Mouse (Mus musculus) embryonic stem cell, embryonic (primary cell): Measurements from ENCODE around the gene Ears2.

ENCODE experiments used
- CTCF ChIA-PET, 4 experiments: fragments of 300-600 bp in 2 of 4; fragments of 350-600 bp in 2 of 4; sonication (Branson Sonifier 250); formaldehyde crosslinking; loops; one replicate each; lab custom pipeline; 2022; ENCODE audit warnings: inconsistent platforms in 2 of 4; lab: Charles Lee
- POLR2A ChIA-PET, 4 experiments: fragments of 300-600 bp in 2 of 4; fragments of 350-600 bp in 2 of 4; sonication (Branson Sonifier 250); formaldehyde crosslinking; loops; one replicate each; lab custom pipeline; 2022; ENCODE audit warnings: antibody characterized with exemption in 4 of 4, inconsistent platforms in 1 of 4; lab: Charles Lee

The Ears2 gene

DNA sequence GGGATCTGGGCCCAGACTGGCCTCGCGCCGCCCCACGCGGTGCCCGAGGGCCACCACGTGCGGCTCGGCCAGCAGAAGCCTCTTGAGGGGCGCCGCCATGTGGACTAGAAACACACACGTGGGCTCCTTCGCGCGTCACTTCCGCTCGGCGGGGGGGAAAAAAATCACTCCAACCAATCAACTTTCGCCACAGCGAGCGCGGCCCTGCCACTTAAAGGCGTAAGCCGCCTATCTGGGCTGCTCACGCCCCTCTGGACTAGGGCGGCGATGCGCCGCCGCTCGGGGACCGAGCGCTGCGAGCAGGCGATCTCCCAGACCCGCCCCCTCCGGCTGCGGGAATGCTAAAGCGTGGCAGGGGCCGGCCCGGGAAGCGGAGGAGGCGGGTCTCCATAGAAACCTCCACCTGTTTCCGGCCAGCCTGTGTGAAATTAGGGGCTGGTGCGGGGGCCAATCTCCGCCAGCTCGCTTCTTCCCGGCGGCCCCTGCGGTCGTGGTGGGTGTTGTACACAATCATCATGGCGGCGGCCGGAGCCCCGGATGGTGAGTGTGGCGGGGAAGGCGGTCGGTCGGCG, at the start of gene Ears2, which contains the start of gene Ubfd1:
Gene Ears2, minus strand, starts transcription at position 319 of the 572 bp plus-strand sequence.
Gene Ubfd1, plus strand, starts transcription at position 231 of the 572 bp plus-strand sequence.
- CTCF ChIA-PET: interaction anchor here in 1 of 4 experiments (0.6 to 1.5 kb wide), 5 partner anchors 28 to 333 kb away, joined by 3 to 7 read pairs (median 3); partner anchors contain the start of gene Scnn1g

GRCm38 (mm10) chr7:122108206-122108605, 41.1 kb upstream of the Ears2 start:
- POLR2A ChIA-PET: interaction anchor here in 1 of 4 experiments (0.8 to 1.7 kb wide), 3 partner anchors 9 to 25 kb away, joined by 3 to 9 read pairs (median 4); partner anchors contain the start of genes Dctn5 and Palb2

More for the DNA sequence above, at the start of gene Ears2, which contains the start of gene Ubfd1:
- POLR2A ChIA-PET: interaction anchor here in 3 of 4 experiments (0.6 to 6.3 kb wide), 62 partner anchors 9 to 360 kb away, joined by 3 to 101 read pairs (median 5); partner anchors contain the start of genes Dctn5 (in 3 of the 3), Palb2 (in 3 of the 3), Cog7 (in 2 of the 3) and Gga2 (in 2 of the 3)

DNA sequence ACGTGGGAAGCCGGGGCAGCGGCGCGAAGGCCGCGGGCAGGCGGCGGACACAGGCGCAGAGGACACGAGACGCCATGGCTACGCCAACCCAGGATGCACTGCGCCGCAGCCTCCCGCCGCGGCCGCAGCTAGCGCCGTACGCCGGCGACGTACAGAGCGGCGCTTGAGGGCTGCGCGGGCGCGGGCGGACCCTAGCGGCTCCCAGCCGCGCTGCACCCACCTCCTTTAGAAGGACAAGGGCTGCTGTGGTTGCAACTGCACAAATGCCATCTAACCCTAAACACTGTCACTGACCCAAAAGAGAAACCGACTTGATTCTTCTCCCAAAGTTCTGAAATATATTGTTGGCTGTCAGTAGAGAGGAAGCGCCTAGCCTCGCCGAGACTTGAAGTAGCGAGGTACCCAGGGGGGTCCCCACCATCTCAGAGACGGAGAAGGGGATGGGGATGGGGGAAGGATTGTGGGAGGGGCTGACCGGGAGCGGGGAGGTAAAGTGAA, 34.7 kb upstream of the Ears2 start, which contains the start of gene Ndufab1:
Gene Ndufab1, minus strand, starts transcription at position 140 of the 498 bp plus-strand sequence.
- POLR2A ChIA-PET: interaction anchor here in 3 of 4 experiments (0.7 to 4.4 kb wide), 7 partner anchors 10 to 57 kb away, joined by 3 to 25 read pairs (median 3); partner anchors contain the start of genes Dctn5 (in 2 of the 3), Palb2 (in 2 of the 3) and Plk1 (in 1 of the 3)

More at GRCm38 (mm10) chr7:122108206-122108605, 41.1 kb upstream of the Ears2 start:
- CTCF ChIA-PET: no interaction called here

GRCm38 (mm10) chr7:122101014-122101746, 34.1 kb upstream of the Ears2 start:
- CTCF ChIA-PET: interaction anchor here in 3 of 4 experiments (0.6 to 2.9 kb wide), 3 partner anchors 7 to 153 kb away, joined by 3 to 12 read pairs (median 3); no protein-coding TSS in a partner anchor
- POLR2A ChIA-PET: interaction anchor here in 3 of 4 experiments (0.7 to 4.4 kb wide), 12 partner anchors 10 to 58 kb away, joined by 3 to 25 read pairs (median 5); partner anchors contain the start of genes Dctn5 (in 2 of the 3), Ears2 (in 2 of the 3), Palb2 (in 2 of the 3) and Ubfd1 (in 2 of the 3)

More for the DNA sequence above, 34.7 kb upstream of the Ears2 start, which contains the start of gene Ndufab1:
- CTCF ChIA-PET: interaction anchor here in 1 of 4 experiments (1.0 kb wide), 1 partner anchor 8 kb away, joined by 3 read pairs; no protein-coding TSS in a partner anchor

DNA sequence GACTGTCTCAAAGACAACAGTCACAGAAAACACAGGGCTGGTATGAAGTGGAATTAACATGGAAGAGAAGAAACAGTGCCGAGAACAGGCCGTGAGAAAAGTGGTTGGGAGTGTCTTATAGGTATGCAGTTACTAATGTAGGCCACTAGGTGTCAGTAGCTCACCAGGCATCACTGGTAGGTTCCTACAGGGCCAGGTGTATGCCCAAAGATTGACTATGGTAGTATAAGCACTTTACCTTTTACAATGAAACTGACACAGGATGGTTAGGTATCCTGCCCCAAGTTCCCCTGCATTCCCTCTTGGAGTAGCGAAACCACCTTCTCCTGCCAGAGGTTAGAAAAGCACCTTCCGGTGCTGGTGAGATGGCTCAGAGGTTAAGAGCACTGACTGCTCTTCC, 32.2 kb upstream of the Ears2 start:
- POLR2A ChIA-PET: interaction anchor here in 3 of 4 experiments (0.6 to 4.4 kb wide), 27 partner anchors 9 to 118 kb away, joined by 3 to 25 read pairs (median 3); partner anchors contain the start of genes Dctn5 (in 3 of the 3), Ears2 (in 2 of the 3), Palb2 (in 2 of the 3) and Ubfd1 (in 2 of the 3)
- CTCF ChIA-PET: interaction anchor here in 3 of 4 experiments (0.6 to 2.9 kb wide), 9 partner anchors 12 to 135 kb away, joined by 3 to 15 read pairs (median 7); partner anchors contain the start of genes Dctn5 (in 1 of the 3), Ears2 (in 1 of the 3), Palb2 (in 1 of the 3) and Ubfd1 (in 1 of the 3)

- ChIA-PET POLR2A (interaction anchor here in 1 of 4 experiments (0.6 to 4.4 kb wide), 5 partner anchors 9 to 150 kb away, joined by 3 to 25 read pairs (median 3); partner anchors contain the start of genes Dctn5 and Palb2), CTCF (interaction anchor here in 1 of 4 experiments (2.7 kb wide), 1 partner anchor 35 kb away, joined by 8 read pairs; the partner anchor contains the start of genes Dctn5 and Palb2)
Measured at GRCm38 (mm10) chr7:122098009-122098408, 30.9 kb upstream of the Ears2 start.

- ChIA-PET CTCF (interaction anchor here in 3 of 4 experiments (0.6 to 1.4 kb wide), 4 partner anchors 25 to 41 kb away, joined by 3 to 4 read pairs (median 3); partner anchors contain the start of genes Ears2 (in 1 of the 3) and Ubfd1 (in 1 of the 3)), POLR2A (interaction anchor here in 3 of 4 experiments (0.8 to 2.6 kb wide), 10 partner anchors 9 to 75 kb away, joined by 3 to 12 read pairs (median 4); partner anchors contain the start of genes Ears2 (in 3 of the 3), Ubfd1 (in 3 of the 3), Dctn5 (in 2 of the 3) and Palb2 (in 2 of the 3))
Measured at GRCm38 (mm10) chr7:122094564-122095330, 27.7 kb upstream of the Ears2 start.

DNA sequence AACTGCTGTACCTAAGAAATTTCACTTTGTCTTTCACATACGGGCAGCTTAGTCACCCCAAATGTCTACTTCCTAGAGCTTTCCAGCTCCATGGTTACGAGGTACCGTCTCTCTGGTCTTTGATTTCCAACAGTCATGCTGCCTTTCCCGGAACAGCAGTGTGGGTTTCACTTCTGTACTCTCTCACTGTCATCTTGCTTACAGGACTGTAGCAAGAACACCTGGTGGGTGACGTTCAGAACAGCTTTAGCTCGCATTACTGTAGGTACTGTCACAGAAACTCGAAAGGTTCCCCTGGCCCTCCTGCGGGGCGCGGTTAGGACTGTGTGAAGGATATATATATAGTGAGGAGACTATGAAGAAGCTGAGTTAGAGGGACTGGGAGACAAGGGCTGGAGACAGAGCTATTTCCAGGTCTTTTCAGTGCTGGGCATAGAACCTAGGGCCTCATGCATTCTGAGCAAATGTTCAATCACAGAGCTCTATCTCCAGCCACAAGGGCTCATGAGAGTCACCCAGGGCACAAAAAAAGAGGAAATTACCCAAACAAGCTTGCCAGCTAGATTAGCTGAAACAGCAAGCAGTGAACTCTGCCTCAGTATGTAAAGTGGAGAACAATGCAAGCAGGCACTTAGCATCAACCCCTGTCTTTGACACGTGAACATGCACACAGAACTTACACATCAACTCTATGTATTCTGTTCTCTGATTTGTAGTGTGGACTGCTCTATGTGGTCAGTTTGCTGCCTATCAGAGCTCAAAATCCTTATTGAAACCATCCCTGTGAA, 20.3 kb upstream of the Ears2 start:
- ChIA-PET POLR2A (interaction anchor here in 2 of 4 experiments (0.8 to 3.3 kb wide), 22 partner anchors 8 to 101 kb away, joined by 3 to 24 read pairs (median 4); partner anchors contain the start of genes Dctn5 (in 2 of the 2), Ears2 (in 2 of the 2), Palb2 (in 2 of the 2) and Ubfd1 (in 2 of the 2)), CTCF (interaction anchor here (0.6 to 3.0 kb wide), 4 partner anchors 12 to 93 kb away, joined by 3 to 12 read pairs (median 7); no protein-coding TSS in a partner anchor)

DNA sequence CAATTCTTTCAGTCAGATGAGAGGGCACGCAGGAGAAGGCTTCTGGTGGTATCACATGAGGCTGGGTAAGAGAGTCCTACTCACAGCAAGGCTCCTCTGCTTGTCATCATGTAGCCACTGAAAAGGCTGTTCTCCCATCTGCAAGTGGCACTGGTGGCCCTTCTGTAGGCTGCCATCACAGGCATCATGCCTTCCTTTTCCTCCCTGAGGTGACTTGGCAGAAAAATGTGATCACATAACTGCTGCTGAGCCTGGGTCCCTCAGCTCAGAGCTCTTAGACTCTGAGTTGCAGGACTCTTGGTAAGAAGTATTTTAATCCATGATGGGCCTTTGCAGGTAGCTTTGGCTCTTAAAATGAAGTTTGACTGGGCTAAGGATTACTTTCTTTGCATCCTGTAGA, 14.0 kb upstream of the Ears2 start:
- ChIA-PET CTCF (no interaction called here), POLR2A (interaction anchor here in 3 of 4 experiments (1.0 to 10.8 kb wide), 11 partner anchors 10 to 60 kb away, joined by 3 to 101 read pairs (median 4); partner anchors contain the start of genes Ears2 (in 3 of the 3), Ubfd1 (in 3 of the 3), Dctn5 (in 1 of the 3) and Gga2 (in 1 of the 3))

DNA sequence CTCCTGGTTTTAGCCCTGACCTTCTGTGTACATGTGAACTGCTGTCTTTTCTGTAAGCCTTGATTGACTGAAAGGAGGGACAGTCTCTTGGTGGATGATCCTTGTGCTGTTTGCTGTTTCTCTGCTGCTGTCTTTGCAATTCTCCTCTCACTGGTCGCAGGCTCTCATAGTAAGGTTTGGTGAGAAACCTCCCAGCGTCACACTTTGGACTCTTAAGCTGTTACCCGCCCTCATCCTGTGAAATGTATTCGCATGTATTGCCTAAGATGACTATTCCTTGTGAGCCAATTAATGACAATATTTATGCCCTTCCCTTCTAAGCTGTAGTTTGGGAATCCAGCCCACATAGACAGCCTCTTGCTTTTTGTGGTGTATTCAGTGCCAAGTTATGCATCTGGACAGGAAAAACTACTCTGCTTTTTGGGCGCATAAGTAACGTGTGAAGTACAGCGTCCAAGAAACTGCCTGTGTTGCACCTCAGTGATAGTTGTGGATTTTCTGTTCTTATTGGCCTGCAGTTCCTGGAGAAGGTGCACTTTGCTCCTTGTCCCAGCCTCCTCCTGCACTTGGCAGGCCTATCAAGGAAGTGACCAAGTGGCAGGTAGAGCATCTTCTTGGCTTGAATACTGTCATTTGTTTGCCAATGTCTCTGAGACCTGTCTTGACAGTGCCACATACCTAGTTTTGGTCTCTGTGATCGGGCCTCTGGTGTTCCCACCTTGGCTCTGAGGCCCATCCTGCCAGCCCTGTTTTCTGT, 12.9 kb upstream of the Ears2 start:
- POLR2A ChIA-PET: interaction anchor here in 2 of 4 experiments (0.8 to 10.8 kb wide), 7 partner anchors 9 to 36 kb away, joined by 3 to 101 read pairs (median 6); partner anchors contain the start of genes Ears2 (in 2 of the 2) and Ubfd1 (in 2 of the 2)
- CTCF ChIA-PET: no interaction called here

DNA sequence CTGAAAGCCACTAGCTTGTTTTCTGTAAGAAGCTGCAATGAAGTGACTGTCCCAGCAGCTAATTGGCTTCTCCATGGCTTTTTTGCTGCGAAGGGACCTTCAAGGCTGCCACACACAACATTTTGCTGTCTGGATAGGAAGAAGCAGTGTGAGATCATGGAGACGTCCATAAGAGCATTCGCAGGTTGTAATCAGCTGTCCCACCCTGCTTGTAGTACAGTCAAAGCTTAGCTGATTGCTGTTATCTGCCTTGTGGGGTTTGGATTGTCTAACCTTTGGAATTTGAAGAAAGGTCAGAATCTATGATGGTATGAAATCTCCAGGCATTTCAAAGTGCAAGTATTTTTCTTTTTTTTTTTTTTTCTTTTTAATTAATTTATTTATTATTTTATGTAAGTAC, 7.3 kb upstream of the Ears2 start:
- ChIA-PET CTCF (interaction anchor here in 1 of 4 experiments (0.6 to 1.2 kb wide), 2 partner anchors 105 to 368 kb away, joined by 3 to 4 read pairs; no protein-coding TSS in a partner anchor), POLR2A (interaction anchor here in 3 of 4 experiments (0.7 to 2.8 kb wide), 12 partner anchors 9 to 84 kb away, joined by 3 to 14 read pairs (median 4); partner anchors contain the start of genes Dctn5 (in 1 of the 3) and Palb2 (in 1 of the 3))

- POLR2A ChIA-PET: interaction anchor here in 3 of 4 experiments (0.6 to 6.3 kb wide), 66 partner anchors 9 to 360 kb away, joined by 3 to 101 read pairs (median 5); partner anchors contain the start of genes Dctn5 (in 3 of the 3), Palb2 (in 3 of the 3), Cog7 (in 2 of the 3) and Gga2 (in 2 of the 3)
- CTCF ChIA-PET: interaction anchor here in 1 of 4 experiments (0.6 to 1.5 kb wide), 5 partner anchors 27 to 333 kb away, joined by 3 to 7 read pairs (median 3); partner anchors contain the start of gene Scnn1g
Measured at GRCm38 (mm10) chr7:122067517-122068381, 686 bp upstream of the Ears2 start.
